Mouse (Mus musculus): ENCODE results near the gene Vps33b. TPM values are rescaled to one million over a fixed set of nuclear protein-coding genes. Genes with fewer than 3 reads are reported as not detected.

Gene Vps33b
- polyA plus RNA-seq, 1 experiment = 24.0 TPM

DNA sequence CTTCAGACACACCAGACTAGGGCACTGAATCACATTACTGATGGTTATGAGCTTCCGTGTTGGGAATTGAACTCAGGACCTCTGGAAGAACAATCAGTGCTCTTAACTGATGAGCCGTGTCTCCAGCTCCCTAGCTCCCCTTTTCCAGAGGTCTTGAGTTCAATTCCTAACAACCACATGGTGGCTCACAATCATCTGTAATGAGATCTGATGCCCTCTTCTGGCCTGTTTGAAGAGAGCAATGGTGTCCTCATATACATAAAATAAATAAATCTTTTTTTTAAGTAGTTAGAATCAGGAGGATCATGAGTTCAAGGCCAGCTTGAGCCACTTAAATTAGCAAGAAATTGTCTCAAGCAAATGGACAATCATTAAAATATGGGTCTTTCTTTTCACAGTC lies 13.5 kb upstream of the Vps33b start:
- H3K27ac ChIP-seq (ENCODE audit: control insufficient read depth, insufficient read depth, low read depth, low read length, poor library complexity) = no peak overlapping the region
- WGBS = 62% methylated on average over 2 of the region's 2 CpGs
- H3K4me3 ChIP-seq (replicated peaks; ENCODE audit: control insufficient read depth, low read depth, low read length) = no peak overlapping the region
- no peak for TF ChIP-seq POLR2A (IDR thresholded peaks at IDR 0.05; ENCODE audit: borderline replicate concordance, control insufficient read depth, low read depth, low read length)
- no peak for TF ChIP-seq CTCF (IDR thresholded peaks at IDR 0.05; ENCODE audit: control insufficient read depth, insufficient read depth, low read length)
- no peaks in the 10 kb centered on the region; the same call in 1 of the 2 replicates for H3K4me1 ChIP-seq (ENCODE audit: control insufficient read depth, insufficient read depth, low read length)

GRCm38 (mm10) chr7:80257706-80258105 lies 11.7 kb upstream of the Vps33b start:
- Histone ChIP-seq H3K27ac (ENCODE audit: control insufficient read depth, insufficient read depth, low read depth, low read length, poor library complexity) (no peak overlapping the region), H3K4me1 (ENCODE audit: control insufficient read depth, insufficient read depth, low read length) (no peaks in the 10 kb centered on the region; the same call in none of the 2 replicates), H3K4me3 (replicated peaks; ENCODE audit: control insufficient read depth, low read depth, low read length) (no peak overlapping the region)
- 70% methylated on average over 2 of the region's 2 CpGs for WGBS
- no peak for TF ChIP-seq POLR2A (IDR thresholded peaks at IDR 0.05; ENCODE audit: borderline replicate concordance, control insufficient read depth, low read depth, low read length)
- no peak for TF ChIP-seq CTCF (IDR thresholded peaks at IDR 0.05; ENCODE audit: control insufficient read depth, insufficient read depth, low read length)

DNA sequence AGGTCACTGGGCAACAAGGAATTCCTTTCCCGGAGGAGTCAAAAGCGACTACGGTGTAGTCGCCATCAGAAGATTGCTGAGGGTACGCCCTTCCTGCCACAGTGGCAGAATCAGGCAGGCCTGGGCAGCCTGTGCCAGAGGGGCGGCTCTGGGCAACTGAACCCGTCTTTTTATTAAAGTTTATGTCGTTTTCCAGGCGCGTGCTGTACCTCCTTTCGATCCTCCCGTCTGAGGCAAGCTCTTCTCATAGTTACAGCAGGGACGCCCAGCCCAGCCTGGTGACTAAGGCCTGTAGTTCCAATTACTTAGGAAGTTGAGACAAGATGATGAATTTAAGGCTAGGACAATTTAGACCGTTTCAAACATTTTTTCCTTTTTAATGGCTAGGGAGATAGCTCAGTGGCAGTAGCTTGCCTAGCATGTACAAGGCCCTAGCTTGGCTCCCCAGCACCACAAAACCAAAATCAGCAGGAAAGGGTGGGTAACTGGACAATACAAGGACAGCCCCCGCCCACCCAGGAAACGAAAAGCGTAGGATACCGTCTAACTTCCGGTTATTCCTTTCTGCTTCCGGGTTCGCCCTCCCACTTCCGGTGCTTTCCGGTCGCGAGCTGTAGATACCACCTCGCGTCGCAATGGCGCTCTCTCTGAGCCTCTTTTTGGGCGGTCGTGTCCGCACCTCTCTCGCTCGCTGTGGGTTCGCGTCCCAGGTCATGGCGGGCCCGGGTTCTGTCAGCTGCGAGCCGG lies 8.7 kb upstream of the Vps33b start, which contains the start of gene Ngrn:
Gene Ngrn (plus strand): TSS at position 591 of the 747 bp plus-strand sequence.
- WGBS = 28% methylated on average over 40 of the region's 40 CpGs

GRCm38 (mm10) chr7:80261372-80261990 lies 8.0 kb upstream of the Vps33b start:
- Histone ChIP-seq H3K27ac (ENCODE audit: control insufficient read depth, insufficient read depth, low read depth, low read length, poor library complexity) (peak overlapping the region; percentile 57), H3K4me1 (ENCODE audit: control insufficient read depth, insufficient read depth, low read length) (no peaks in the 10 kb centered on the region; the same call in none of the 2 replicates), H3K4me3 (replicated peaks; ENCODE audit: control insufficient read depth, low read depth, low read length) (peak overlapping the region; percentile 91)
- WGBS = 2% methylated on average over 32 of the region's 32 CpGs
- no peak for TF ChIP-seq POLR2A (IDR thresholded peaks at IDR 0.05; ENCODE audit: borderline replicate concordance, control insufficient read depth, low read depth, low read length)
- no peak for TF ChIP-seq CTCF (IDR thresholded peaks at IDR 0.05; ENCODE audit: control insufficient read depth, insufficient read depth, low read length)

More for the DNA sequence above, 8.7 kb upstream of the Vps33b start, which contains the start of gene Ngrn:
- no peak for TF ChIP-seq CTCF (IDR thresholded peaks at IDR 0.05; ENCODE audit: control insufficient read depth, insufficient read depth, low read length)
- peak; percentile 90; the same call in 1 of the 2 replicates for TF ChIP-seq POLR2A (IDR thresholded peaks at IDR 0.05; ENCODE audit: borderline replicate concordance, control insufficient read depth, low read depth, low read length)
- Histone ChIP-seq H3K4me1 (ENCODE audit: control insufficient read depth, insufficient read depth, low read length) (no peaks in the 10 kb centered on the region; the same call in none of the 2 replicates), H3K27ac (ENCODE audit: control insufficient read depth, insufficient read depth, low read depth, low read length, poor library complexity) (peak within 1 kb of the TSS; percentile 57), H3K4me3 (replicated peaks; ENCODE audit: control insufficient read depth, low read depth, low read length) (peak within 1 kb of the TSS; percentile 91)

GRCm38 (mm10) chr7:80264606-80265005 lies 4.8 kb upstream of the Vps33b start:
- TF ChIP-seq POLR2A (IDR thresholded peaks at IDR 0.05; ENCODE audit: borderline replicate concordance, control insufficient read depth, low read depth, low read length) (no peak), CTCF (IDR thresholded peaks at IDR 0.05; ENCODE audit: control insufficient read depth, insufficient read depth, low read length) (no peak)
- Histone ChIP-seq H3K4me1 (ENCODE audit: control insufficient read depth, insufficient read depth, low read length) (no peaks in the 10 kb centered on the region; the same call in none of the 2 replicates), H3K27ac (ENCODE audit: control insufficient read depth, insufficient read depth, low read depth, low read length, poor library complexity) (no peak overlapping the region), H3K4me3 (replicated peaks; ENCODE audit: control insufficient read depth, low read depth, low read length) (no peak overlapping the region)
- 91% methylated on average over 12 of the region's 12 CpGs for WGBS

DNA sequence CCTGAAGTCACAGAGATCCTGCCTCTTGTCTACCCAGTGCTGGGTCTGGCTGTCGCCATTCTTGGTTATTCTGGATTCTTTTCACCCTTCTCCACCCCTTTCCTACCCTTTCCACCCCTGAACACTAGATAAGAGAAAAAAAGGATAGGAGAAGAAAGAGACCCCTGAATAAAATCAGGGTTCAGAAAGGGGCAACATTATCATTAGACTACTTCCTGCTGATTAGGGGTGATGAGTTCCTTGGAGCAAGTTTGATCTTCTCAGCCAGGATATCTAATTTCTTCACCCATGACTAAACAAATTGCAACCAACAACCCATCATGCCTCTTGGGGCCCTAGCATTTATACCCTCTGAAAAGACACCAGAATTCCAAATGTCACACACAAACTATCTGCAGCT lies 1.7 kb upstream of the Vps33b start:
- Histone ChIP-seq H3K27ac (ENCODE audit: control insufficient read depth, insufficient read depth, low read depth, low read length, poor library complexity) (no peak overlapping the region), H3K4me1 (ENCODE audit: control insufficient read depth, insufficient read depth, low read length) (no peaks in the 10 kb centered on the region; the same call in 1 of the 2 replicates), H3K4me3 (replicated peaks; ENCODE audit: control insufficient read depth, low read depth, low read length) (no peak overlapping the region)
- 81% methylated on average over 1 of the region's 1 CpGs for WGBS
- no peak for TF ChIP-seq POLR2A (IDR thresholded peaks at IDR 0.05; ENCODE audit: borderline replicate concordance, control insufficient read depth, low read depth, low read length)

- under 1% methylated on average over 23 of the region's 23 CpGs for WGBS
- Histone ChIP-seq H3K4me3 (replicated peaks; ENCODE audit: control insufficient read depth, low read depth, low read length) (peak overlapping the region; percentile 75), H3K27ac (ENCODE audit: control insufficient read depth, insufficient read depth, low read depth, low read length, poor library complexity) (peak overlapping the region; percentile 37; the same call in 1 of the 2 replicates), H3K4me1 (ENCODE audit: control insufficient read depth, insufficient read depth, low read length) (no peaks in the 10 kb centered on the region; the same call in 1 of the 2 replicates)
- TF ChIP-seq POLR2A (IDR thresholded peaks at IDR 0.05; ENCODE audit: borderline replicate concordance, control insufficient read depth, low read depth, low read length) (0 out of 2 replicates have a peak, but pooled peaks have one; percentile 3), CTCF (IDR thresholded peaks at IDR 0.05; ENCODE audit: control insufficient read depth, insufficient read depth, low read length) (no peak)
These were observed 354 bp downstream of the Vps33b start for GRCm38 (mm10) chr7:80269751-80270255.

DNA sequence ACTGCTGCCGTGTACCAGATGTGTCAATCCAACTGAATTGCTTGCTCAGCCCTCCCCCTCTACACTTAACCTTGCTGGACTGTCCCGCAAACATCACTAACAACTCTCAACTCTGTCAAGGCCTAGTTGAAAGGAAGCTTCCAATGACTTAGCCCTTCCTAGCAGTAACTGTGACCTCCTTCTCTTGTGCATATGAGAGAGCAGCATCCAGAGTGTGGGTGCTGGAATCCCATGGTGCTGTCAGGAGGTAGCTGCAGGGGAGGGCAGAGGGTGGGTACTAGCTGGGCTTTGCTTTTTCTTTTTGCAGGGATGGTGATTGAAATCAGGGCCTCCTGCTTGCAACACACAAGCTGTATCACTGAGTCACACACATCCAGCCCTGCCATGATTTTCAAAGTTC lies 4.0 kb downstream of the Vps33b start:
- no peak overlapping the region for H3K4me3 ChIP-seq (replicated peaks; ENCODE audit: control insufficient read depth, low read depth, low read length)
- H3K4me1 ChIP-seq (ENCODE audit: control insufficient read depth, insufficient read depth, low read length) = no peaks in the 10 kb centered on the region; the same call in 1 of the 2 replicates
- no peak overlapping the region for H3K27ac ChIP-seq (ENCODE audit: control insufficient read depth, insufficient read depth, low read depth, low read length, poor library complexity)
- WGBS = 89% methylated on average over 2 of the region's 2 CpGs
- TF ChIP-seq POLR2A (IDR thresholded peaks at IDR 0.05; ENCODE audit: borderline replicate concordance, control insufficient read depth, low read depth, low read length) = no peak
- no peak for TF ChIP-seq CTCF (IDR thresholded peaks at IDR 0.05; ENCODE audit: control insufficient read depth, insufficient read depth, low read length)

Data from bone marrow, adult 2 months (tissue).